Mouse (Mus musculus) myocyte (in vitro differentiated cells): ENCODE results near the gene Cpne4.

Experiments
- MYOG ChIP-seq, 3 experiments: IDR thresholded peaks; one replicate each; pipeline ENCODE4 v1.6.1; 2011; ENCODE audit warnings: control low read depth in 2 of 3, low read depth in 2 of 3, mild to moderate bottlenecking in 2 of 3; ENCODE audit not compliant: insufficient read length in 2 of 3, control insufficient read depth in 1 of 3, insufficient read depth in 1 of 3
- POLR2A ChIP-seq: IDR thresholded peaks from one replicate; pipeline ENCODE4 v1.6.1; 2011; ENCODE audit warnings: low read depth, mild to moderate bottlenecking, control low read depth, moderate library complexity; ENCODE audit not compliant: insufficient read length
- USF1 ChIP-seq: IDR thresholded peaks from one replicate; pipeline ENCODE4 v1.6.1; 2011; ENCODE audit warnings: low read depth, mild to moderate bottlenecking, control low read depth, moderate library complexity

- TF ChIP-seq USF1, result no peak
- TF ChIP-seq POLR2A, result no peak
- TF ChIP-seq MYOG (IDR thresholded peaks at IDR 0.05; ENCODE audit: control insufficient read depth in 1 of 3, insufficient read depth in 1 of 3, insufficient read length in 2 of 3, low read depth in 2 of 3), result no peak
These were observed 485.5 kb downstream of the Cpne4 start for GRCm38 (mm10) chr9:105032572-105032971.
